Mouse (Mus musculus): Measurements from ENCODE around the gene Olfr1348.

DNA sequence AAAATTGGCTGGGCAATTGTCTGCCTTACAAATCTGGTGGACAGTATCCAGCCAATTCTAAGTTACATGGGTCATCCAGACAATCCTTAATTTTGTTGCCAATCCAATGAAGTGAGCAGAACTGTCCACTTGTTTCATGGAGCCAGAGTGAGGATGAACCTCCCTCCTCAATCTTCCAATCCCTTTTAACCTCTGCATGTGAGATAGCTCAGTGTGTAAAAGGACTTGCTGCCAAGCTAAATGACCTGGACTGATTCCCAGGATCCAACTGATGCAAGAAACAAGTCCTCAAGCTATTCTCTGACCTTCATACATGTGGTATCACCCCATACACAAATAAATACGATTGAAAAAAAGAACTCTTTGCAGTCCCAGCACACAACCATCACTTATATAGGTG is 13.1 kb upstream of the Olfr1348 start:
- no peak for TF ChIP-seq TAL1 (IDR thresholded peaks at IDR 0.05; ENCODE audit: low read length)
- no peak for TF ChIP-seq GATA1 (IDR thresholded peaks at IDR 0.05; ENCODE audit: low read length)
